14 mouse cellular contexts compared by ENCODE assay signal in the genomic region with DNA sequence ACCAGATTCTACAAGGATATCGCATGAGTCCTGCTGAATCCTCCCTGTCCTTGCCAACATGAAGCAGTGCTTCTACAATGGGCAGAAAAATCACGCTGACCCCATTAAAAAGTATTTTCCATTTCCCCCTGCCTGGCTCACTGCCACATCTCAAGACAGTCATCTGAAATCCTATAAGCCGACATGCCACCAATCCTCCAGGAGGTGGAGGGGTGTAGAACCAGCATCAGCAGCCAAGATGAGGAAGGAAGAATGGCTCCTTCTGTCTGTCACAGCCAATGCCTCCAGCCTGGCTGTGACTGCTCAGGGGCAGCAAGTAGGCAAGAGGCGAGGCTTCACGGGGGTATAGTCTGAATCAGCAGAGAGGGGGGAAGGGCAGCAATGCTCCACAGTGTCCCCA.
"Had no signal": no experiment of that assay in that cellular context is flagged by ENCODE, and none has a peak within 500 bp of the region (broad histone marks: within the 10 kb centered on the region; RNA-seq: fewer than 3 reads in every experiment).

No protein-coding gene starts in this region.

- H3K27me3 ChIP-seq: liver, embryonic 13.5 days had no signal

- H3K36me3 ChIP-seq: limb, embryonic 13.5 days; liver, embryonic 13.5 days; midbrain, embryonic 10.5 days had no signal

- H3K4me2 ChIP-seq: limb, embryonic 13.5 days; liver, embryonic 13.5 days; lung, embryonic 14.5 days had no signal

- H3K9me3 ChIP-seq: limb, embryonic 13.5 days; liver, embryonic 13.5 days; megakaryocyte, embryonic 14.5 days; midbrain, embryonic 10.5 days had no signal

- H3K4me1 ChIP-seq: megakaryocyte, embryonic 14.5 days had no signal

- DNase-seq: kidney, adult 9 months; kidney, postnatal 14 days; kidney, postnatal 4 days; left cerebral cortex, postnatal 4 days; liver, embryonic 13.5 days; lung, embryonic 14.5 days; lung, postnatal 10 days; lung, postnatal 36 days; midbrain, embryonic 14.5 days; right cerebral cortex, postnatal 4 days; thymus, postnatal 25 days had no signal

- H3K4me3 ChIP-seq: limb, embryonic 13.5 days; liver, embryonic 13.5 days; megakaryocyte, embryonic 14.5 days; midbrain, embryonic 10.5 days had no signal

- H3K27ac ChIP-seq: limb, embryonic 13.5 days; liver, embryonic 13.5 days; midbrain, embryonic 10.5 days had no signal

- H3K9ac ChIP-seq: limb, embryonic 13.5 days; liver, embryonic 13.5 days; lung, embryonic 14.5 days had no signal
